Mouse (Mus musculus) kidney, adult 2 months (tissue): ENCODE results near the gene Fads2.

Source experiments
- CTCF ChIP-seq: fragments of 200-500 bp; conservative IDR thresholded peaks from 2 replicates; pipeline ENCODE4 v1.5.1; 2011; ENCODE audit warnings: low read depth, mild to moderate bottlenecking, control low read depth, low read length, moderate library complexity, mixed read lengths; ENCODE audit not compliant: insufficient read depth, insufficient read length
- POLR2A ChIP-seq: fragments of 200-500 bp; IDR thresholded peaks from one replicate; pipeline ENCODE4 v1.6.1; 2011; ENCODE audit warnings: low read depth, low read length, control low read depth

- TF ChIP-seq CTCF (no peak), POLR2A (no peak)
Measured at GRCm38 (mm10) chr19:10116641-10117040, 15.1 kb upstream of the Fads2 start.
